Comparison of ENCODE assay signal across 10 mouse cellular contexts in genomic region chr6:90507443-90507842, GRCm38 (mm10). TPM values are rescaled to one million over a fixed set of nuclear protein-coding genes. Genes with fewer than 3 reads are reported as not detected.
DNase-seq lines count a peak whose midpoint lies in the region; ATAC-seq and TF ChIP-seq lines count a peak whose summit lies in the region.
"Had no signal": no experiment of that assay in that cellular context is flagged by ENCODE, and none has a peak within 500 bp of the region (broad histone marks: within the 10 kb centered on the region; RNA-seq: fewer than 3 reads in every experiment).

No protein-coding gene starts in this region.

- H3K9ac ChIP-seq in heart, embryonic 14.5 days (ENCODE audit: low read length) = peak overlapping the region; percentile 40
- H3K9ac ChIP-seq in liver, postnatal 0 days (replicated peaks) = no peak overlapping the region
- no peak overlapping the region for H3K9ac ChIP-seq in embryonic facial prominence, embryonic 15.5 days
- H3K9ac ChIP-seq in midbrain, postnatal 0 days (replicated peaks; ENCODE audit: low read length, poor library complexity, severe bottlenecking) = no peak overlapping the region
- H3K9ac ChIP-seq: liver, embryonic 13.5 days had no signal

- H3K4me3 ChIP-seq in heart, embryonic 14.5 days (ENCODE audit: control insufficient read depth in 1 of 2, insufficient read depth in 1 of 2, low read depth in 1 of 2, low read length in 2 of 2) = no peak overlapping the region
- no peak overlapping the region for H3K4me3 ChIP-seq in liver, postnatal 0 days (ENCODE audit: low read depth, low read length)
- H3K4me3 ChIP-seq in embryonic facial prominence, embryonic 15.5 days (replicated peaks) = no peak overlapping the region
- no peak overlapping the region for H3K4me3 ChIP-seq in midbrain, postnatal 0 days (ENCODE audit: low read depth, low read length)
- H3K4me3 ChIP-seq: liver, embryonic 13.5 days had no signal

- peak overlapping the region; percentile 49 to 93 for H3K27ac ChIP-seq in heart, embryonic 14.5 days (replicated peaks in 1 of 2; ENCODE audit: control insufficient read depth in 1 of 2, insufficient read depth in 1 of 2, low read depth in 2 of 2, low read length in 2 of 2)
- H3K27ac ChIP-seq in liver, postnatal 0 days (ENCODE audit: low read depth) = peak overlapping the region; percentile 72
- H3K27ac ChIP-seq in embryonic facial prominence, embryonic 15.5 days (replicated peaks) = peak overlapping the region; percentile 75
- peak overlapping the region; percentile 60 for H3K27ac ChIP-seq in midbrain, postnatal 0 days (ENCODE audit: low read depth, low read length)
- H3K27ac ChIP-seq: liver, embryonic 13.5 days had no signal

- peaks cover 31 to 41% of the 10 kb centered on the region in 2 experiments for H3K4me1 ChIP-seq in heart, embryonic 14.5 days (ENCODE audit: control insufficient read depth in 2 of 2, insufficient read depth in 2 of 2, low read length in 2 of 2)
- H3K4me1 ChIP-seq in liver, postnatal 0 days (ENCODE audit: insufficient read depth) = peaks cover 17% of the 10 kb centered on the region
- peaks cover 36% of the 10 kb centered on the region for H3K4me1 ChIP-seq in embryonic facial prominence, embryonic 15.5 days
- no peaks in the 10 kb centered on the region for H3K4me1 ChIP-seq in midbrain, postnatal 0 days (ENCODE audit: insufficient read depth, low read length)

- TF ChIP-seq CTCF in liver, postnatal 0 days (IDR thresholded peaks at IDR 0.05; ENCODE audit: low read depth) = no peak
- no peak for TF ChIP-seq CTCF in midbrain, postnatal 0 days (IDR thresholded peaks at IDR 0.05)

- intact Hi-C loops in heart, postnatal 10 days (cut with DNase I) = loop anchor here (1.0 kb wide), 1 partner anchor 44 kb away; no protein-coding TSS in a partner anchor

- no peaks in the 10 kb centered on the region for H3K36me3 ChIP-seq in heart, embryonic 14.5 days (ENCODE audit: control insufficient read depth, insufficient read depth, low read length)
- H3K36me3 ChIP-seq in liver, postnatal 0 days (replicated peaks; ENCODE audit: insufficient read depth, low read length) = no peaks in the 10 kb centered on the region
- H3K36me3 ChIP-seq in embryonic facial prominence, embryonic 15.5 days = no peaks in the 10 kb centered on the region
- no peaks in the 10 kb centered on the region for H3K36me3 ChIP-seq in midbrain, postnatal 0 days (ENCODE audit: insufficient read depth, low read length)
- H3K36me3 ChIP-seq: liver, embryonic 13.5 days had no signal

- DNase-seq in heart, postnatal 10 days = no peak
- DNase-seq in liver, postnatal 0 days = no peak
- DNase-seq in liver = no peak
- DNase-seq in midbrain, postnatal 0 days (ENCODE audit: low spot score) = no peak
- no peak for DNase-seq in thymus, postnatal 0 days (ENCODE audit: low spot score)
- DNase-seq in thymus, postnatal 10 days (ENCODE audit: low spot score in 2 of 2) = no peak
- DNase-seq: liver, embryonic 13.5 days had no signal

- ATAC-seq in heart, embryonic 14.5 days (ENCODE audit: insufficient number of reproducible peaks, insufficient read depth, low FRiP score, low read depth) = no peak
- no peak for ATAC-seq in liver, postnatal 0 days
- no peak for ATAC-seq in embryonic facial prominence, embryonic 15.5 days (ENCODE audit: insufficient number of reproducible peaks, low FRiP score, low TSS enrichment, low read depth)
- ATAC-seq in midbrain, postnatal 0 days (ENCODE audit: low FRiP score) = no peak

- H3K4me2 ChIP-seq in heart, embryonic 14.5 days (ENCODE audit: low read length) = no peak overlapping the region
- H3K4me2 ChIP-seq in liver, postnatal 0 days (ENCODE audit: low read depth, low read length) = no peak overlapping the region
- H3K4me2 ChIP-seq in embryonic facial prominence, embryonic 15.5 days (replicated peaks) = no peak overlapping the region
- H3K4me2 ChIP-seq in midbrain, postnatal 0 days (ENCODE audit: low read depth, low read length, poor library complexity, severe bottlenecking) = no peak overlapping the region
- H3K4me2 ChIP-seq: liver, embryonic 13.5 days had no signal

- 0 out of 2 replicates have a peak, but pooled peaks cover 3% of the 10 kb centered on the region for H3K9me3 ChIP-seq in heart, embryonic 14.5 days (ENCODE audit: control insufficient read depth, low read length)
- no peaks in the 10 kb centered on the region; the same call in 1 of the 2 replicates for H3K9me3 ChIP-seq in liver, postnatal 0 days (ENCODE audit: low read length)
- no peaks in the 10 kb centered on the region for H3K9me3 ChIP-seq in embryonic facial prominence, embryonic 15.5 days (replicated peaks)
- no peaks in the 10 kb centered on the region for H3K9me3 ChIP-seq in midbrain, postnatal 0 days (ENCODE audit: low read length)
- H3K9me3 ChIP-seq: liver, embryonic 13.5 days had no signal

- H3K27me3 ChIP-seq in heart, embryonic 14.5 days (ENCODE audit: control insufficient read depth, insufficient read depth, low read length) = no peaks in the 10 kb centered on the region
- H3K27me3 ChIP-seq in liver, postnatal 0 days (ENCODE audit: insufficient read depth, low read length) = no peaks in the 10 kb centered on the region
- no peaks in the 10 kb centered on the region for H3K27me3 ChIP-seq in embryonic facial prominence, embryonic 15.5 days
- no peaks in the 10 kb centered on the region for H3K27me3 ChIP-seq in midbrain, postnatal 0 days (ENCODE audit: insufficient read depth, low read length)
- H3K27me3 ChIP-seq: liver, embryonic 13.5 days had no signal

- no peak for TF ChIP-seq EP300 in liver, postnatal 0 days (IDR thresholded peaks at IDR 0.05; ENCODE audit: low read depth)

RNA-seq across cellular contexts. Expression of gene Aldh1l1, which starts 21.2 kb away (rescaled TPM):
- polyA plus RNA-seq in heart, embryonic 14.5 days (2014; fragmentation: Nextera tagmentation; extraction: Ambion mirVana) = 0.59 and 1.1 TPM in 2 replicates
- total RNA-seq in heart, postnatal 10 days (2021) = 1 to 10 TPM; 1.0 to 2.2 TPM
- polyA plus RNA-seq in liver, postnatal 0 days (2015; fragmentation: Nextera tagmentation; extraction: Ambion mirVana) = 104 and 114 TPM in 2 replicates
- polyA plus RNA-seq in embryonic facial prominence, embryonic 15.5 days (2015; fragmentation: Nextera tagmentation; extraction: Ambion mirVana) = 2.0 and 2.1 TPM in 2 replicates
- total RNA-seq in midbrain, postnatal 0 days (2014; rRNA removed) = 111 and 125 TPM in 2 replicates
- polyA plus RNA-seq in midbrain, postnatal 0 days (2015; fragmentation: Nextera tagmentation; extraction: Ambion mirVana) = 83.8 and 101 TPM in 2 replicates
- 17.1 and 21.6 TPM in 2 replicates for polyA plus RNA-seq in thymus, postnatal 0 days (2015; fragmentation: Nextera tagmentation; extraction: Ambion mirVana)
- total RNA-seq: monocyte, adult 5-6 weeks had no signal

RNA-seq across cellular contexts. Expression of gene Klf15, which starts 45.1 kb away (rescaled TPM):
- 13.1 and 14.9 TPM in 2 replicates for polyA plus RNA-seq in heart, embryonic 14.5 days (2014; fragmentation: Nextera tagmentation; extraction: Ambion mirVana)
- 10 to 100 TPM; 15.6 to 38.7 TPM for total RNA-seq in heart, postnatal 10 days (2021)
- polyA plus RNA-seq in liver, postnatal 0 days (2015; fragmentation: Nextera tagmentation; extraction: Ambion mirVana) = 22.4 and 45.6 TPM in 2 replicates
- polyA plus RNA-seq in embryonic facial prominence, embryonic 15.5 days (2015; fragmentation: Nextera tagmentation; extraction: Ambion mirVana) = 6.8 and 7.1 TPM in 2 replicates
- total RNA-seq in midbrain, postnatal 0 days (2014; rRNA removed) = 34.2 and 35.1 TPM in 2 replicates
- 20.6 and 22.3 TPM in 2 replicates for polyA plus RNA-seq in midbrain, postnatal 0 days (2015; fragmentation: Nextera tagmentation; extraction: Ambion mirVana)
- polyA plus RNA-seq in thymus, postnatal 0 days (2015; fragmentation: Nextera tagmentation; extraction: Ambion mirVana) = 10.9 and 13.7 TPM in 2 replicates
- total RNA-seq: monocyte, adult 5-6 weeks had no signal
